Mouse (Mus musculus): ENCODE data around the gene Nfya. TPM values are rescaled to one million over a fixed set of nuclear protein-coding genes. Genes with fewer than 3 reads are reported as not detected.

Nfya gene
- polyA plus RNA-seq, 1 experiment from 2014 or later: 18.7 TPM

Other genes starting within 250 kb of the Nfya start
- gene A530064D06Rik, start 242.6 kb downstream of the Nfya start, polyA plus RNA-seq (2014; fragmentation: Nextera tagmentation; extraction: Ambion mirVana): not detected in 2 replicates
- 0.36 and 0.89 TPM in 2 replicates for gene Trem1, start 177.1 kb downstream of the Nfya start, polyA plus RNA-seq (2014; fragmentation: Nextera tagmentation; extraction: Ambion mirVana)
- gene Trem3, start 162.1 kb downstream of the Nfya start, polyA plus RNA-seq (2014; fragmentation: Nextera tagmentation; extraction: Ambion mirVana): 1.4 and 1.9 TPM in 2 replicates
- 2.5 and 2.9 TPM in 2 replicates for gene Treml4, start 145.6 kb downstream of the Nfya start, polyA plus RNA-seq (2014; fragmentation: Nextera tagmentation; extraction: Ambion mirVana)
- 3.9 and 4.8 TPM in 2 replicates for gene Treml2, start 110.4 kb downstream of the Nfya start, polyA plus RNA-seq (2014; fragmentation: Nextera tagmentation; extraction: Ambion mirVana)
- gene B430306N03Rik, start 93.8 kb downstream of the Nfya start, polyA plus RNA-seq (2014; fragmentation: Nextera tagmentation; extraction: Ambion mirVana): 1.6 and 1.7 TPM in 2 replicates
- gene Trem2, start 63.5 kb downstream of the Nfya start, polyA plus RNA-seq (2014; fragmentation: Nextera tagmentation; extraction: Ambion mirVana): 3.5 and 4.7 TPM in 2 replicates
- 33.2 and 36.3 TPM in 2 replicates for gene Treml1, start 50.0 kb downstream of the Nfya start, polyA plus RNA-seq (2014; fragmentation: Nextera tagmentation; extraction: Ambion mirVana)
- 76.8 and 80.2 TPM in 2 replicates for gene Oard1, start 108 bp upstream of the Nfya start, polyA plus RNA-seq (2014; fragmentation: Nextera tagmentation; extraction: Ambion mirVana)
- 2.5 and 3.0 TPM in 2 replicates for gene Apobec2, start 23.0 kb upstream of the Nfya start, polyA plus RNA-seq (2014; fragmentation: Nextera tagmentation; extraction: Ambion mirVana)
- 68.1 and 68.7 TPM in 2 replicates for gene Tspo2, start 41.6 kb upstream of the Nfya start, polyA plus RNA-seq (2014; fragmentation: Nextera tagmentation; extraction: Ambion mirVana)
- 1.0 and 2.0 TPM in 2 replicates for gene Unc5cl, start 45.0 kb upstream of the Nfya start, polyA plus RNA-seq (2014; fragmentation: Nextera tagmentation; extraction: Ambion mirVana)

Data from liver, embryonic 11.5 days (tissue).